Mouse (Mus musculus) midbrain, embryonic 16.5 days (tissue): ENCODE measurements around the gene St8sia1. TPM values are rescaled to one million over a fixed set of nuclear protein-coding genes. Genes with fewer than 3 reads are reported as not detected.
A peak's percentile ranks its signal among the peaks of the same experiment; 100 is the strongest.

Experiments
- ATAC-seq: fragments of 200-750 bp; cut with Nextera tagmentation; 2 replicates; pipeline ENCODE4 v1.8.0; 2017; ENCODE audit warnings: moderate TSS enrichment
- H3K27ac ChIP-seq: fragments of 300-500 bp; sonication (generic); 2 replicates; pipeline ENCODE4 v1.5.1; 2014; ENCODE audit warnings: mild to moderate bottlenecking, low read length, mixed read lengths
- H3K27me3 ChIP-seq: fragments of 300-500 bp; sonication (generic); 2 replicates; pipeline ENCODE4 v1.6.1; 2014; ENCODE audit warnings: low read depth, low read length, mixed read lengths; ENCODE audit not compliant: control insufficient read depth, insufficient read depth
- H3K36me3 ChIP-seq: fragments of 300-500 bp; sonication (generic); 2 replicates; pipeline ENCODE4 v1.6.1; 2014; ENCODE audit warnings: mild to moderate bottlenecking, low read length, moderate library complexity, mixed read lengths; ENCODE audit not compliant: control insufficient read depth, insufficient read depth
- H3K4me1 ChIP-seq: fragments of 300-500 bp; sonication (generic); 2 replicates; pipeline ENCODE4 v1.6.1; 2014; ENCODE audit warnings: mild to moderate bottlenecking, low read length, mixed read lengths; ENCODE audit not compliant: control insufficient read depth, insufficient read depth
- H3K4me2 ChIP-seq: fragments of 300-500 bp; sonication (generic); 2 replicates; pipeline ENCODE4 v1.6.1; 2014; ENCODE audit warnings: mild to moderate bottlenecking, low read length, mixed read lengths
- H3K4me3 ChIP-seq: fragments of 300-500 bp; sonication (generic); 2 replicates; pipeline ENCODE4 v1.5.1; 2014; ENCODE audit warnings: low read depth, mild to moderate bottlenecking, low read length, moderate library complexity, mixed read lengths
- H3K9ac ChIP-seq: fragments of 300-500 bp; sonication (generic); 2 replicates; pipeline ENCODE4 v1.6.1; 2014; ENCODE audit warnings: low read depth, low read length, mixed read lengths
- H3K9me3 ChIP-seq: fragments of 300-500 bp; sonication (generic); replicated peaks from 2 replicates; pipeline ENCODE4 v1.6.1; 2014; ENCODE audit warnings: mild to moderate bottlenecking, low read length, mixed read lengths; ENCODE audit not compliant: control insufficient read depth, poor library complexity, severe bottlenecking
- WGBS: fragments of 180-500 bp; shearing (Covaris S2); extraction: QIAGEN DNeasy Blood & Tissue Kit; methylation state at CpG from one replicate; pipeline ENCODE4 v1.1.7; 2014; 5-methylcytosine and 5-hydroxymethylcytosine counted together
- polyA plus RNA-seq: library from polyadenylated mRNA; unstranded; fragments of >200 nt; fragmentation: Nextera tagmentation; extraction: Ambion mirVana; gene quantifications from 2 replicates; pipeline ENCODE4 v1.2.1, GENCODE M21; 2015

Gene St8sia1
- polyA plus RNA-seq, 1 experiment from 2014 or later, result 7.5 TPM

DNA sequence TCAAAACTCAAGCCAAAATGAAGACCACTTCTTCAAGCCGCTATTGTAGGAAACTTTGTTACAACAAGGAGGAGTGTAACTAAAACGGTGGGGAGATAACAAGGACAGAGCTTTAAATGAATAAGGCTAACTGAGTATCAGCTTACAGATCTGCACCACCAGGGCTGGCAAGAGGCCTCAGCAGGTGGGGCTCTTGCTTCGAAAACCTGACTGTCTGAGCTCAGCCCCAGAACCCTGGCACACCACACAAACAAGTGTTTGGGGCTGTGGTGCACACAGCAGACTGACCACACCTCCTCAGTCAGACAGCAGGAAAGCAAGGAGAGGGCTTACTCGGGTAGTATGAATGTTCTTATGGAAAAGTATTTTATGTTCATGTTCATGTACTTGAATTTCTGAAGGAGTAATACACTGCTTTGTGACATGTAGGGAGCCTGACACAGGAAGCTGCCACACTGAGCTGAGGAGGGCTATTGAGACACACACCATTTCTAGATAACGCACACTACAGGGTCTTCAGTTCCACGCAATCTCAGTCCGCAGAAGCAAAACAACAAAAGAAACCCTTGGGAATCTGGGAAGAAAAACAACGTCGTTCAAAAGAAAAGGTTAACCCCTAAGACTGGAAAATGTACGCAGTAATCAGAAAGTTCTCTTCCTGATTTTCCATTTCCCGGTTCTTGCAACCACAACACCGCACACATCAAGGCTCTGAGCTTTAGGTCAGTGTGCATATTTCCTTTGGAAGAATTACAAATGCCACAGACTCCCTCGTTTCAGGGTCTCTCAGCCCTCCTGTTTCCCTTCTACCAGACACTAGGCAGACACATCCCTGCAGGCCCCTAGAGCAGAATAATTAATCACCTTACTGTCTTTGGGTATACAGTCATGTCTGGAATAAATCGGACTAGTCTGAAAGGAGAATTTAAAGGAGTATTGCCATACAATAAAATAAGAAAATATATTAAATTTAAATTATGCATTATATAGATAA lies 29.8 kb upstream of the St8sia1 start:
- H3K4me1 ChIP-seq, result peaks cover 22% of the 10 kb centered on the region
- no peaks in the 10 kb centered on the region for H3K27me3 ChIP-seq
- no peak overlapping the region for H3K9ac ChIP-seq
- WGBS, result 25% methylated on average over 14 of the region's 14 CpGs
- H3K27ac ChIP-seq, result no peak overlapping the region
- no peak overlapping the region for H3K4me2 ChIP-seq
- no peaks in the 10 kb centered on the region for H3K9me3 ChIP-seq
- 0 out of 2 replicates have a peak, but pooled peaks have one; percentile 18 for ATAC-seq
- no peak overlapping the region for H3K4me3 ChIP-seq
- no peaks in the 10 kb centered on the region for H3K36me3 ChIP-seq

DNA sequence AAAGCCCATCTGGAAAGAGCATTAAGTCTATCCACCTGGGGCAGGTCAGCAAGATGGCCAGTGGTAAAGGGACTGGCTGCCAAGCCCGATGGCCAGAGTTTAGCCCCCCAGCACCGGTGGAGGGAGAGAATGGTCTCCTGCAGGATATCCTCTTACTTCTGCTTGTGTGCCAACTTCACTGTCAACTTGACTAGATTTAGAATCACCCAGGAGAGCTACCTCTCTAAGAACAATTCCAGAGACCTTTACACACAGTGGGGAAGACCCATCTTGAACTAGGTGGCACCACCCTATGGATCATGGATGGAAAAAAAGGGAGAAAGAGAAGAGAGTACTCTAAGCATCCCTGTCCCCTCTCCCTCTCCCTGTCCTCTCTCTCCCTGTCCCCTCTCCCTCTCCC lies 28.7 kb upstream of the St8sia1 start:
- Histone ChIP-seq H3K4me3 (no peak overlapping the region), H3K36me3 (no peaks in the 10 kb centered on the region), H3K27me3 (no peaks in the 10 kb centered on the region), H3K9ac (no peak overlapping the region), H3K9me3 (no peaks in the 10 kb centered on the region), H3K4me1 (peaks cover 22% of the 10 kb centered on the region), H3K4me2 (no peak overlapping the region), H3K27ac (no peak overlapping the region)
- no peak for ATAC-seq
- WGBS, result 80% methylated on average over 2 of the region's 2 CpGs

DNA sequence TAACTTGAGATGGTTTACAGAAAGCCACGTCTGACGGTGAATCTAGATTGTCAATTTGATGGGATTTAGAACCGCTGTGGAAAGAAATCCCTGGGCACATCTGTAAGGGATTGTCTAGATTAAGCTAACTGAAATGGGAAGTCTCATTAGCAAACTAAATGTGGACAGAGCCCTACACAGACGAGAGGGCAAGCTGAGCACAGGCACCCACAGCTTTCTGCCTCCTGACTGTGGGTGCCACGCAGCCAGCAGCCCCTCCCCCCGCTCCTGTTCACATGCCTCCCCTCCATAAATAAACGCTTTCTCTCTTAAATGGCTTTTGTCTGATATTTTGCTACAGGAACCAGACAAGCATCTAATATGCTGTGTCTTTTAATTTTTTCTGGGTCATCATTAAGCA lies 27.8 kb upstream of the St8sia1 start:
- ATAC-seq, result 0 out of 2 replicates have a peak, but pooled peaks have one; percentile 15
- H3K9ac ChIP-seq, result no peak overlapping the region
- no peaks in the 10 kb centered on the region for H3K27me3 ChIP-seq
- 33% methylated on average over 7 of the region's 7 CpGs for WGBS
- H3K27ac ChIP-seq, result peak overlapping the region; percentile 3; the same call in 1 of the 2 replicates
- no peak overlapping the region for H3K4me2 ChIP-seq
- H3K36me3 ChIP-seq, result no peaks in the 10 kb centered on the region
- H3K4me3 ChIP-seq, result no peak overlapping the region
- H3K4me1 ChIP-seq, result peaks cover 22% of the 10 kb centered on the region
- no peaks in the 10 kb centered on the region for H3K9me3 ChIP-seq

DNA sequence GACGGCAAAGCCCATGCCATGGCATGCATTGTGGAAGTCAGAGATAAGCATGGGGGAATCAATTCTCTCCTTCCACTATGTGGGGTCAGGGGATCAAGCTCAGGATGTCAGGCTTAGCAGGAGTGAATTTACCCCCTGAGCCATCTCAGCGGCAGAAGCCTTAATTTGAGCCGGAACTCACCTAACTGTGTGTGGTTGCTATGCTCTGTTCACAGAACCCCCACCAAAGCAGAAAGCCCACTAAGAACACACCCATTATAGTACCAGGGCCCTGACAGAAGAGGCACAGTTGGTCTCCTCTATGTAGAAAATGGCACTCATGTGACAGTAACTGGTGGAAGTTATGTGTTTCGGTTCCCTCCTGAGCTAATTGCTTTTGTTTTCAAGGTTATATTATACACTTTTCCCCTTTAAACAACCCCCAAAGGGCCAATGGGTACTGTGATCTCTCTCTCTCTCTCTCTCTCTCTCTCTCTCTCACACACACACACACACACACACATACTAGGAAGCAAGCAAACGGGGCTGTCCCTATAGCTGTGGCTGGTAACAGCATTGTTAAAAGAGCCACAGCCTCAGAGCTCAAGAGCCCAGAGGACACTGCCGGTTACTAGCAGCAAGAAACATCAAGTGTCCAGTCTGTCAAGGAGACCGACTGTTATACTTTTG lies 27.3 kb upstream of the St8sia1 start:
- H3K4me2 ChIP-seq, result no peak overlapping the region
- H3K27me3 ChIP-seq, result no peaks in the 10 kb centered on the region
- no peak overlapping the region for H3K27ac ChIP-seq
- H3K36me3 ChIP-seq, result no peaks in the 10 kb centered on the region
- no peak overlapping the region for H3K4me3 ChIP-seq
- peaks cover 22% of the 10 kb centered on the region for H3K4me1 ChIP-seq
- peak; percentile 27; the same call in 1 of the 2 replicates for ATAC-seq
- no peaks in the 10 kb centered on the region for H3K9me3 ChIP-seq
- no peak overlapping the region for H3K9ac ChIP-seq
- 27% methylated on average over 7 of the region's 7 CpGs for WGBS

DNA sequence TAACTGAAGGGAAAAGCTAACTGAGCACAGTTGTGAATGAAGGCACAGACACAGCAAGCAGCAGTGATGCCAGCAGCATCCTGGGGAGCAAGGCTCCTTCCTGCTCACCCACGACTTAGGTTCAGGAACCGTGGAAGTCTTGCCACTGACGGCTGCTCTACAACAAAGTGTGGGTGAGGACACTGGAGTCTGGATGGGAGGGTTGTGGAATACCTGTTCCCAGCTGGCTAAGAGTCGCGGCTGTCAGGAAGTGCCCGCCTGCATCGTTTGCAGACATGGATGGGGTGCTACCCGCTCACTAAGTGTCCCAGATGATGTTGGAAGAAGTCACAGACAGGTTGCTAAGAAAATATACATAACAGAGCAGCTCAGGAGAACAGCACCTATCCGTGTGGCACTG lies 26.3 kb upstream of the St8sia1 start:
- no peaks in the 10 kb centered on the region for H3K9me3 ChIP-seq
- no peak overlapping the region for H3K27ac ChIP-seq
- H3K4me2 ChIP-seq, result no peak overlapping the region
- no peak overlapping the region for H3K4me3 ChIP-seq
- no peaks in the 10 kb centered on the region for H3K36me3 ChIP-seq
- no peak for ATAC-seq
- peaks cover 22% of the 10 kb centered on the region for H3K4me1 ChIP-seq
- H3K9ac ChIP-seq, result no peak overlapping the region
- WGBS, result 82% methylated on average over 9 of the region's 9 CpGs
- H3K27me3 ChIP-seq, result no peaks in the 10 kb centered on the region

DNA sequence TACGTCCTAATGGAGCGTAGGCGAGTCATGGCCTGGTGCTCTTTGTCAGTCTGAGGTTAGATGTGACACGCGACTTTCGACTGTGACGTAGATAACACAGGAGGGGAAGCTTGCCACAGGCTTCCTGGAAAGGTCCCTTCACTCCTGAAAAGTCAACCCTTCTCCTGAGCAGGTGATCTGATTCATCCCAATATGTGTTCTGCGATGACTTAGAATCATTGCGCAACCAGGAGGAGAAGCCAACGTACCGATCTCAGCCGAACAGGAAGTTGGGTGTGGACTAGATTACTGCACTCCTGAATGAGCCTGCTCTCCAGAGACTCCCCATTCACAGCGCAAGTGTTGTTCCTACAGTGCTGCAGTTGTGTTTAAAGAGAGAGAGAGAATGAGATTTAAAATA lies 25.2 kb upstream of the St8sia1 start:
- no peak for ATAC-seq
- H3K9me3 ChIP-seq, result no peaks in the 10 kb centered on the region
- no peaks in the 10 kb centered on the region for H3K36me3 ChIP-seq
- no peaks in the 10 kb centered on the region for H3K27me3 ChIP-seq
- peaks cover 16% of the 10 kb centered on the region for H3K4me1 ChIP-seq
- no peak overlapping the region for H3K27ac ChIP-seq
- no peak overlapping the region for H3K9ac ChIP-seq
- no peak overlapping the region for H3K4me3 ChIP-seq
- no peak overlapping the region for H3K4me2 ChIP-seq
- WGBS, result 95% methylated on average over 13 of the region's 13 CpGs

DNA sequence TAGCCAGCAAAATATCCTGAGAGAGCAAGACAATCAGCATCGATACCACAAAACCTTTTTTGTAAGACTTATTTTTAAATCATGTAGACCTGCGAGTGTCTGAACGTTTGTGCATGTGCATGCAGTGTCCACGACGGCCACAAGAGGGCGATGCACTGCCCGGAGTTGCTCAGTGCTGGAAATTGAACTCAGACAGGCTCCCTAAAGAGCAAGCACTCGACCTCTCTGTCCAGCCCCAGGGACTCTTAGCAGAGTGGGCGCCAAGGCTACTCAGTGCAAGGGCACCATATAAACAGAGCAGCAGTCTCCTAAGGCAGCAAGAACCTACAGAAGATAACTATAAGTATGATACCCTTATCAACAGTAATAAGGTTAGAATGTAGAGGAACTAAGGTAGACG lies 24.5 kb upstream of the St8sia1 start:
- Histone ChIP-seq H3K9ac (no peak overlapping the region), H3K4me2 (no peak overlapping the region), H3K27ac (no peak overlapping the region), H3K9me3 (no peaks in the 10 kb centered on the region), H3K4me1 (peaks cover 11% of the 10 kb centered on the region; the same call in 1 of the 2 replicates), H3K4me3 (no peak overlapping the region), H3K36me3 (no peaks in the 10 kb centered on the region), H3K27me3 (no peaks in the 10 kb centered on the region)
- 26% methylated on average over 10 of the region's 10 CpGs for WGBS
- no peak for ATAC-seq

DNA sequence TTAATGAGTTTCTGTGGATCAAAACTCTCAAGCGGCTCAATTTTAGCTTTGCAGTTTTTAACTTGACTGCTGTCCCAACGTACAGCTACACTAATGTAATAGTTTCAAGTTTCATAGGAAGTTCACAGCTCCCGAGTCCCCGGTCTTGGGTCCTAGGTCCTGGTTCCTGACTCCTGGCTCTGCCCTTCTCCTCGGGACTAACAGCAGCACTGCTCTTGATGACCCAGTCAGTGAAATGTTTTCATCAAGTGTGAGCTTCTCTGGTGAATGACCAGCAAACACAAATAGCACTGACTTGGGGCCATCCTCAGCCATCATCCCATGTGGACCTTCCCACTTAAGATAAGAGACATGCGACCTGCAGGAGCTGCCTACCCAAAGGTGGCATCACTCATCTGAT lies 24.0 kb upstream of the St8sia1 start:
- WGBS, result 77% methylated on average over 6 of the region's 6 CpGs
- Histone ChIP-seq H3K27me3 (no peaks in the 10 kb centered on the region), H3K36me3 (no peaks in the 10 kb centered on the region), H3K4me3 (no peak overlapping the region), H3K9me3 (no peaks in the 10 kb centered on the region), H3K4me2 (no peak overlapping the region), H3K4me1 (peaks cover 8% of the 10 kb centered on the region; the same call in 1 of the 2 replicates), H3K27ac (no peak overlapping the region), H3K9ac (no peak overlapping the region)
- ATAC-seq, result no peak

DNA sequence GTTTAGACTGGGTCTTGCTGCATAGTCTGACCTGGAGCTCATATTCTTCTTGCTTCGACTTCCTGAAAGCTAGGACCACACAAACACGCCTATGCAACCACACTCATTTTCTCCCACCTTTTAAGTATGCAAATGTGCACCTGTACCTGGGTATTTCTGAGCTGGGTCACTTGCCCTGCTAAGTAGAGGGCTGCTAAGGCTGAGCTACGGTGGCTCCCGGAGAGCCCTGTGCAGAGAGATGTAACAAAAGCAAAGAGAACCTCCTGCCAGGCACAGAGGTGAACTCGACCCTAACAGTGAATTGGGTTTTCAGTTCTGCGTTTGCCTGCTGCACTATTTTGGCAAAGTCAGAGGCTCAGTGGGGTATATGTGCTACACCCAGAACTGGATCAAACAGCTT lies 23.4 kb upstream of the St8sia1 start:
- Histone ChIP-seq H3K4me1 (peaks cover 8% of the 10 kb centered on the region; the same call in 1 of the 2 replicates), H3K36me3 (no peaks in the 10 kb centered on the region), H3K4me3 (no peak overlapping the region), H3K9ac (no peak overlapping the region), H3K27ac (no peak overlapping the region), H3K27me3 (no peaks in the 10 kb centered on the region), H3K4me2 (no peak overlapping the region), H3K9me3 (no peaks in the 10 kb centered on the region)
- no peak for ATAC-seq
- WGBS, result 59% methylated on average over 6 of the region's 6 CpGs
